Mouse (Mus musculus) testis, adult 2 months (tissue): ENCODE data around the gene Plce1.

ENCODE experiments used
- CTCF ChIP-seq: fragments of 200-500 bp; IDR thresholded peaks from 2 replicates; pipeline ENCODE4 v1.5.1; 2012; ENCODE audit warnings: low read depth, mild to moderate bottlenecking, inconsistent platforms, low read length, moderate library complexity; ENCODE audit not compliant: control insufficient read depth, insufficient read depth, insufficient replicate concordance
- POLR2A ChIP-seq: fragments of 200-500 bp; IDR thresholded peaks from 2 replicates; pipeline ENCODE4 v1.6.1; 2012; ENCODE audit warnings: low read depth, mild to moderate bottlenecking, inconsistent platforms, low read length, moderate library complexity; ENCODE audit not compliant: control insufficient read depth

DNA sequence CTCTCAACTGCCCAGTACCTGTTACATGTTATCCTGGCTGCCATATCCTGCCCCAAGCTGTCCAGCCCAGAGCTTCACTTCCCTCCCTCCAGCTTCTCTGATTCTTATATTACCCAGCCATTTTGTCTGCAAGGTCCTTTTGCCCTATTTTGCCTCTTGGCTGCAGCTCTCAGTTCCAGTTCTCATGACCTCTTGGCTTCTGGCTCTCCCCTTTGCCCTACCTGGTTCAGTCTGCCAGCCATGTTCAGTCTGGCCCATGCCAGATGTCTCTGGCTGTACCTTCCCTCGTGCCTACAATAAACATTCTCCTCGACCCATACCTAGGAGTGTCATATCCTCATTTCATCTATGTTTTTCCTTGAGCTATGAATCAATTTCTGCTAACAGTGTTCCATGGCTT is 285.4 kb downstream of the Plce1 start:
- no peak for TF ChIP-seq CTCF
- TF ChIP-seq POLR2A = no peak
